Mouse (Mus musculus) lung, postnatal 0 days (tissue): ENCODE data around the gene Vmn1r32. TPM values are rescaled to one million over a fixed set of nuclear protein-coding genes. Genes with fewer than 3 reads are reported as not detected.
A peak's percentile ranks its signal among the peaks of the same experiment; 100 is the strongest.

Experiments
- ATAC-seq: fragments of 200-750 bp; cut with Nextera tagmentation; 2 replicates; pipeline ENCODE4 v1.8.0; 2017; ENCODE audit warnings: moderate library complexity
- DNase-seq: peaks from one replicate; pipeline ENCODE4 v3.0.0-alpha.2; 2016; ENCODE audit warnings: low spot score
- H3K27ac ChIP-seq: fragments of 300-500 bp; sonication (generic); 2 replicates; pipeline ENCODE4 v1.5.1; 2014; ENCODE audit warnings: antibody characterized with exemption, mild to moderate bottlenecking, low read length, mixed read lengths
- H3K27me3 ChIP-seq: fragments of 300-500 bp; sonication (generic); replicated peaks from 2 replicates; pipeline ENCODE4 v1.6.1; 2014; ENCODE audit warnings: low read length, mixed read lengths; ENCODE audit not compliant: insufficient read depth
- H3K36me3 ChIP-seq: fragments of 300-500 bp; sonication (generic); 2 replicates; pipeline ENCODE4 v1.6.1; 2014; ENCODE audit warnings: low read length, mixed read lengths; ENCODE audit not compliant: insufficient read depth
- H3K4me1 ChIP-seq: fragments of 300-500 bp; sonication (generic); 2 replicates; pipeline ENCODE4 v1.6.1; 2014; ENCODE audit warnings: antibody characterized with exemption, low read depth, low read length, mixed read lengths; ENCODE audit not compliant: insufficient read depth
- H3K4me2 ChIP-seq: fragments of 300-500 bp; sonication (generic); replicated peaks from 2 replicates; pipeline ENCODE4 v1.6.1; 2014; ENCODE audit warnings: low read depth, mild to moderate bottlenecking, low read length, moderate library complexity, mixed read lengths
- H3K4me3 ChIP-seq: fragments of 300-500 bp; sonication (generic); 2 replicates; pipeline ENCODE4 v1.5.1; 2014; ENCODE audit warnings: low read depth, low read length
- H3K9ac ChIP-seq: fragments of 300-500 bp; sonication (generic); replicated peaks from 2 replicates; pipeline ENCODE4 v1.6.1; 2014; ENCODE audit warnings: low read depth, mild to moderate bottlenecking
- H3K9me3 ChIP-seq: fragments of 300-500 bp; sonication (generic); 2 replicates; pipeline ENCODE4 v1.6.1; 2016; ENCODE audit warnings: low read length, mixed read lengths
- CTCF ChIP-seq: IDR thresholded peaks from 2 replicates; pipeline ENCODE4 v1.5.1; 2016; ENCODE audit warnings: antibody characterized with exemption, mild to moderate bottlenecking
- EP300 ChIP-seq: IDR thresholded peaks from 2 replicates; pipeline ENCODE4 v1.6.1; 2016; ENCODE audit warnings: antibody characterized with exemption, mild to moderate bottlenecking, control low read depth
- WGBS: fragments of 180-500 bp; shearing (Covaris S2); extraction: QIAGEN DNeasy Blood & Tissue Kit; methylation state at CpG from one replicate; pipeline ENCODE4 v1.1.7; 2014; 5-methylcytosine and 5-hydroxymethylcytosine counted together
- polyA plus RNA-seq: library from polyadenylated mRNA; unstranded; fragments of >200 nt; fragmentation: Nextera tagmentation; extraction: Ambion mirVana; gene quantifications from 2 replicates; pipeline ENCODE4 v1.2.1, GENCODE M21; 2015

The Vmn1r32 gene
- polyA plus RNA-seq = not detected in 2 replicates

GRCm38 (mm10) chr6:66559996-66560395, at the start of gene Vmn1r32:
Gene Vmn1r32, minus strand, starts transcription at chr6:66560096.
- H3K4me3 ChIP-seq = no peak within 1 kb of the TSS
- no peak for ATAC-seq

DNA sequence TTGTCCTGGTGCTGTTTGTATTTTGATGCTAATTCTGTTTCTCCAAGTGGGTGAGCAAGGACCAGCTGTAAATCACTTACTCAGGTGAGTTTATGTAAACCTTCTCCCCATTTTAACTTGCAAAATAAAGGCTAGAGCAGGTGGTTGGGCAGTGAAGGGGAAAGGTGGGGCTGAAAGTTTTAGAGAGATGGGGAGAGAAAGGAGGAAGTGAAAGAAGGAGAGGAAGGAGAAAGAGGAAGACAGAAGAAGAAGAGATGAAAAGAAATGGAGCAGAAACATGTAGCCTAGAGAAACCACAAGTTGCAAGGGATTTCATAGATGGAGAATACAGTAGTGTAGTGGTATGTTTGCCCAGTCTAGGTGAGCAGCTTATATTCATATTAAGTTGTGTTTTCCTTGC, 35.9 kb upstream of the Vmn1r32 start:
- H3K9ac ChIP-seq = no peak overlapping the region
- no peaks in the 10 kb centered on the region for H3K36me3 ChIP-seq
- no peak for DNase-seq
- no peak overlapping the region for H3K27ac ChIP-seq
- no peaks in the 10 kb centered on the region for H3K9me3 ChIP-seq
- H3K4me2 ChIP-seq = no peak overlapping the region
- TF ChIP-seq EP300 = no peak
- TF ChIP-seq CTCF = no peak
- ATAC-seq = no peak
- H3K27me3 ChIP-seq = no peaks in the 10 kb centered on the region
- H3K4me3 ChIP-seq = no peak overlapping the region
- H3K4me1 ChIP-seq = no peaks in the 10 kb centered on the region

More at GRCm38 (mm10) chr6:66559996-66560395, at the start of gene Vmn1r32:
- Histone ChIP-seq H3K36me3 (no peaks in the 10 kb centered on the region), H3K9ac (no peak within 1 kb of the TSS), H3K9me3 (no peaks in the 10 kb centered on the region), H3K27ac (no peak within 1 kb of the TSS), H3K4me2 (no peak within 1 kb of the TSS), H3K4me1 (no peaks in the 10 kb centered on the region), H3K27me3 (no peaks in the 10 kb centered on the region)
- WGBS = 72% methylated on average over 1 of the region's 1 CpGs
- no peak for DNase-seq
- TF ChIP-seq EP300 (no peak), CTCF (no peak)

DNA sequence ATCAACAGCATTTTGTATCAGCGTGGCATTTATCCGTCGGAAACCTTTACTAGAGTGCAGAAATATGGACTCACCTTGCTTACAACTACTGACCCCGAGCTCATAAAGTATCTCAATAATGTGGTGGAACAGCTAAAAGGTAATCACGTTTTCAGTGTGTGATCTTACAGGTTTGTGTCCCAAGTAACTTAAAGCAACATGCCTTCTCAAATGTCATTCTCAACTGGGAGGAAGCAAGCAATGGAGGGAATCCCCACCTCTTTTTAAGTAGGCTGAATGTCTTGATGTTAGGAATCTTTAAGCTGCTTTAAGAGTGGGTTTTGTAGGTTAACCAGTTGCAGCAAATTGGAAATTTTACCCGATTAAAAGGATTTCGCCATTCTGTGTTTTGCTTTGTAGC, 23.9 kb downstream of the Vmn1r32 start:
- H3K4me2 ChIP-seq = peak overlapping the region; percentile 87
- no peaks in the 10 kb centered on the region for H3K36me3 ChIP-seq
- H3K4me3 ChIP-seq = peak overlapping the region; percentile 78
- no peaks in the 10 kb centered on the region for H3K9me3 ChIP-seq
- H3K27me3 ChIP-seq = no peaks in the 10 kb centered on the region
- whole genome bisulfite sequencing = 10% methylated on average over 7 of the region's 7 CpGs
- no peaks in the 10 kb centered on the region; the same call in 1 of the 2 replicates for H3K4me1 ChIP-seq
- H3K9ac ChIP-seq = peak overlapping the region; percentile 39; the same call in 1 of the 2 replicates
- ATAC-seq (no peak), DNase-seq (no peak)
- no peak for TF ChIP-seq CTCF
- no peak for TF ChIP-seq EP300
- peak overlapping the region; percentile 63 for H3K27ac ChIP-seq

DNA sequence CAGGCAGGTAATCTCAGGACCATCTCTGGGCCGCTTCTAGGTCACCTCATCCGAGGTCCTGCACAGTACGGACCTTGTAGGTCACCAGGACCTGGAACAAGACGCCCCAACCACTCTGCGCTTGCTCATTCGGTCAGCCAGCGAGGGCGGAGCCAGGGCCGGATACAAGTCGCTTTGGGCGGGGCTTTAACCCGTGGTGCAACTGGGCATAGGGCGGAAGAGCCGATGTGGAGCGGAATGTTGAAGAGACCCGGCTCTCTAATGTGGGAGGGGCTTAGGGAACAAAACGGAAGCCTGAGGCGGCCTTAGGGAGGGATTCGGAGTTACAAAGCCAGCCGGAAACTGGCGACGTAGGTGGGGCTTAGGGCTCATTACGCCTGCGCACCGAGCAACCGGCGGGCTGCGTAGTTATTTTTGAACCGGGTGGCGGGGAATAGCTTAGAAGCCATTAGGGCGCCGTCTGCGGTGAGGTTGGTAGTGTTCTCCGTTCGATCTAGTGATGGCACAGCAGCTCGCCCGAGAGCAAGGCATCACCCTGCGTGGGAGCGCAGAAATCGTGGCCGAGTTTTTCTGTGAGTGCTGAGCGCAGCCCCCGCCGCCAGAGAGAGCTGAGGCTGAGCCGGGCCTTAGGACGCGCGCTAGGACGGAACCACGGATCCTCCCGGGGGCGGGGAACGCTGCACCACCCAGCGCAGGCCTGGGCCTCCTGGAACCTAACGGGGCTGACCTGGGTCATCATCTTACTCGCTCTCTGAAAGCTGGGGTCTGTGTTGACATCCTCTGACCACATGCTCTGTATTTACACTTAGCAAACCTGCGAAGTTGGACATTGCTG, 24.7 kb downstream of the Vmn1r32 start, which contains the start of gene Mad2l1:
Gene Mad2l1, plus strand, starts transcription at position 363 of the 835 bp plus-strand sequence.
- WGBS = under 1% methylated on average over 57 of the region's 57 CpGs
- peak within 1 kb of the TSS; percentile 63 for H3K27ac ChIP-seq
- H3K36me3 ChIP-seq = no peaks in the 10 kb centered on the region
- peak within 1 kb of the TSS; percentile 39; the same call in 1 of the 2 replicates for H3K9ac ChIP-seq
- no peaks in the 10 kb centered on the region; the same call in 1 of the 2 replicates for H3K4me1 ChIP-seq
- H3K9me3 ChIP-seq = no peaks in the 10 kb centered on the region
- peak; percentile 100 for DNase-seq
- H3K4me2 ChIP-seq = peak within 1 kb of the TSS; percentile 87
- H3K27me3 ChIP-seq = no peaks in the 10 kb centered on the region
- ATAC-seq = peak; percentile 100
- H3K4me3 ChIP-seq = peak within 1 kb of the TSS; percentile 78
- peak; percentile 49 for TF ChIP-seq CTCF
- TF ChIP-seq EP300 = peak; percentile 49; the same call in 1 of the 2 replicates

- H3K36me3 ChIP-seq = no peaks in the 10 kb centered on the region
- 68% methylated on average over 5 of the region's 5 CpGs for WGBS
- no peak for DNase-seq
- no peaks in the 10 kb centered on the region for H3K9me3 ChIP-seq
- TF ChIP-seq EP300 (no peak), CTCF (no peak)
- H3K4me1 ChIP-seq = no peaks in the 10 kb centered on the region; the same call in 1 of the 2 replicates
- no peaks in the 10 kb centered on the region for H3K27me3 ChIP-seq
- no peak for ATAC-seq
- peak overlapping the region; percentile 63 for H3K27ac ChIP-seq
- H3K4me2 ChIP-seq = peak overlapping the region; percentile 55
- 0 out of 2 replicates have a peak overlapping the region, but pooled peaks have one; percentile 16 for H3K9ac ChIP-seq
- H3K4me3 ChIP-seq = peak overlapping the region; percentile 78
These were observed 25.4 kb downstream of the Vmn1r32 start for GRCm38 (mm10) chr6:66534366-66534941.

DNA sequence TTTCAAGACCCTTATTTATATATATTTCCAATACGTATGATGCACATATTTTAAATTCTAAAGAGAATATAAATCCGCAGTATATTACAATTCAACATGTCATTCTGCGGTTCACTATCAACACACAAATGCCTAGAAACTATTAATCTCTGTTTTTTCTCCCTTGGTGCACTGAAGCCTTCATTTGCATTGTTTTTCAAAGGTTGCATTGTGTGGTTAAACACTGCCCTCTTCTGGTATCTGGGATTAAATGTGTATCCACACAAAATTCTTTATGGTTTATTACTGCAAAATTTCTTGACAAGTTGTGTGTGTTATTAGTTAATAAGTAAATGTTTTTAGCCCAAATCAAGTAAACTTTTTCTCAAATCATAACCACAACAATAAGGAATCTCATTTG, 26.7 kb downstream of the Vmn1r32 start:
- Histone ChIP-seq H3K36me3 (no peaks in the 10 kb centered on the region), H3K9ac (no peak overlapping the region), H3K27me3 (no peaks in the 10 kb centered on the region), H3K27ac (no peak overlapping the region), H3K9me3 (no peaks in the 10 kb centered on the region), H3K4me3 (no peak overlapping the region), H3K4me2 (no peak overlapping the region), H3K4me1 (no peaks in the 10 kb centered on the region; the same call in 1 of the 2 replicates)
- WGBS = 28% methylated on average over 3 of the region's 3 CpGs
- ATAC-seq (no peak), DNase-seq (peak; percentile 71)
- TF ChIP-seq CTCF (peak; percentile 78), EP300 (no peak)
